Mouse (Mus musculus) urinary bladder, postnatal 36 days (tissue): ENCODE results near the gene Dnajc4.

Experiments used
- DNase-seq, 2 experiments: peaks; one replicate each; pipeline ENCODE4 v3.0.0; 2022; ENCODE audit warnings: low spot score in 2 of 2, mixed read lengths in 1 of 2

Gene Dnajc4

DNA sequence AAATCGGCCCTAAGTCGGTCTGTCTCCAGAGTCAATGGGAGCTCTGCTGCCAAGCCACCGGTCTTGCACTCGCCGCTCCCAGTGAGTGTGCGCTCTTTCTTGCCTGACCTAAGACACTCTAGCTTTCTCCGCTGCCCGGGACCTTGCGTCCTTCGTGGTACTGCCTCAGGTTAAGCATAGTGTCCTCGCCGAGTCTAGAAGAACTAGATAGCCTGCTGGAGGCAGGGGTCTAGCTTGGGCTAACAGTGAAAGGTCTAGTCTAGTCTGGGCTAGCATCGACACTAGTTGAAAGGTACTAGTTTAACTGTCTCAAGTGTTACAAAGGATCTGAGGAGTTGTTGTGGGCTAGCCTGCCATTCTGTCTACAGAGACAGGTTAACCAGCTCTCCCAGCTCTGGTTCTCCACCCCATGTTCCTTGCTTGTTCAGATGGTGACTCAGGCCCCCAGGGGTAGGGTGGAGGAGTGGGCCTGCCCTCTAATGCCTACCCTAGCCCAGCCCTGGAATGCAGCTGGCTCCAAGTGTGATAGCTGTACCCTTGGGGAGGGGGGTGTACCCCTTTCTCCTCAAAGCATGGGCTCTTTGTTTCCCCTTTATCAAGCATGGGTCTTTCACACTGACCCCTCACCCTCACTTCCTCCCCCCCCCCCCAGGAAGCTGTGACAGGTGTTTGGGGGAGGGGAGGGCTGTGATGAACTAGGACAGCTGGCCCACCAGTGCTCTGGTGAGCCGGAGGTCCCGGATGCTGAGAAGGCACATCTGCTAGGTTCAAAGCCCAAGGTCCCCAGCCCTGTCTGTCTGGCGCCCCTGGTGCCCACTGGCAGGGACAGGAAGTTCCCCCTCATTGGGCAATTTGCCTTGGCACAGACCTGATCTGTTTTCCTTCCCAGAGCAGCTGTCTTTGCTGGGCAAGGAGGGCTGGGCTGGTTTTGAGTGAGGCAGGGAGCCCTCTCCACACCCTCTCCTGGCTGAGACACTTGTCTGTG, 16.5 kb downstream of the Dnajc4 start, which contains the start of gene Plcb3:
TSS of gene Plcb3 (minus strand) at position 934 of the 985 bp plus-strand sequence.
- peak; percentile 60 to 79 for DNase-seq

DNA sequence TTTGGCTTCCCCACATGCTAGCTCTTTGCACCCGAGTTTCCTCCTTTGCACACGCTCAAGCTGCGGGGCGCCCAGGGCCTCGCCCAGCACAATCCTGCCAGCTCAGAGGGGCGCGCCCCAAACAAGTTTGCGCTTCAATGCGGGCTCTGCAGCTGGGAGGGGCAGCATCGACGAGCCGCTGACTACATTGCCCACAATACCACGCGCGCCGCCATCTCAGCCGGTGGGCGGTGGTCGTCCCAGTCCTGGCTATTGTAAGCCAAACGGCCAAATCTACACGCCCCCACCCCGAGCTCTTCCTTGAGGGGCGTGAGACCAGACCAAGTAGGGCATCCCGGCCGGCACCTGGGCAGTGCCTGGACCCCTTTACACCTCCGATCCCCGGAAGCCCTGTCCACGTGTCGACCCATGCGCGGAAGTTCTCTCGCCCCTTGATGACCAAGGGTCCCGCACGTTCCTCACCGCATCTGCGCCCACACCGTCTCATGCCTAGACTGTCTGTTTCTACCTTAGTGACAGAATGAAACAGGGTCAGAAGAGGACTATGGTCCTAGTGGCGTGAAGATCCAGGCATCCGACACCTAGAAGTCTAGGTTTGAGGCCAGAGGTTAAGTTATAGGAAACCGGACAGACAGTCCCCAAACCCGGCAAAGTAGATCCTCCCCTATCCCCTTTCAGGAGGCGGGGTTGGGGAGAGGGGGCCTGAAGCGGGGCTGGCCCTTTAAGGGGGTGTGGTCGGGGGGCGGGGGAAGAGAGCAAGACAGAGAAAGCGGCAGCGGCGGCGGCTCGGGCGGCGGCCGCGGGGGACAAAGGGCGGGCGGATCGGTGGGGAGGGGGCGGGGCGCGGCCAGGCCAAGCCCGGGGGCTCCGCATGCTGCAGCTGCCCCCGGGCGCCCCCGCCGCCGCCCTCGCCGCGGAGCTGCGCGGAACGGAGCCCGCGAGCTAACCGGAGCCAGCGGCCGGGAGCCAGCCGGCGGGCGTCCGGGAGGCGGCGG, 17.9 kb downstream of the Dnajc4 start, which contains the start of gene Ppp1r14b:
TSS of gene Ppp1r14b (plus strand) at position 758 of the 995 bp plus-strand sequence.
- peak; percentile 78 to 83 for DNase-seq

DNA sequence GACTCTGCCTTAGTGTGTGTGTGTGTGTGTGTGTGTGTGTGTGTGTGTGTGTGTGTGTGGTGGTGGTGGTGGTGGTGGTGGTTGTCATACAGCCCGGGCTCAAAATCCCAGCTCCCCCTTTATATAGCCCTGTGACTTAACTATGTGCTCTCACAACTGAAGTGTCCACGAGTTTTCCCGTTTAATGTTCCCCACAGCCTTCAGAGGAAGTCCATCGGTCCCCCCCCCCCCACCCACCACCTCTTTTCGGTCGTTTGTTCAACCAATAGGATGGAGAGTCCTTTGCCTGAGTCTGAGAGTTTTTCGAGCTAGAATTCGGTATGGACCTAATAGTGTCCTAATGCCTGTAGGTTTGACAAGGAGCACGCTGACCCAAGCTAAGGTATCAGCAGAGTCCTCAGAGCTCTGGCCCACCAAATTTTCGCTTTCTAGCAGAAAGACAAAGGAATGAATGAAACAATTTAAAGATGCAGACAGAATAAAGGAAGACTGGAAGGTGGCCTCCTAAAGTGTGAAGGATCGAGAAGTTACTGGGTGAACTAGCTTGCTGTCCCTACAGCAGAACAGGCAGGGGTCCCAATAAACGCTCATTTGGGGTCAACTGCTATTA, 18.7 kb downstream of the Dnajc4 start:
- DNase-seq: no peak

DNA sequence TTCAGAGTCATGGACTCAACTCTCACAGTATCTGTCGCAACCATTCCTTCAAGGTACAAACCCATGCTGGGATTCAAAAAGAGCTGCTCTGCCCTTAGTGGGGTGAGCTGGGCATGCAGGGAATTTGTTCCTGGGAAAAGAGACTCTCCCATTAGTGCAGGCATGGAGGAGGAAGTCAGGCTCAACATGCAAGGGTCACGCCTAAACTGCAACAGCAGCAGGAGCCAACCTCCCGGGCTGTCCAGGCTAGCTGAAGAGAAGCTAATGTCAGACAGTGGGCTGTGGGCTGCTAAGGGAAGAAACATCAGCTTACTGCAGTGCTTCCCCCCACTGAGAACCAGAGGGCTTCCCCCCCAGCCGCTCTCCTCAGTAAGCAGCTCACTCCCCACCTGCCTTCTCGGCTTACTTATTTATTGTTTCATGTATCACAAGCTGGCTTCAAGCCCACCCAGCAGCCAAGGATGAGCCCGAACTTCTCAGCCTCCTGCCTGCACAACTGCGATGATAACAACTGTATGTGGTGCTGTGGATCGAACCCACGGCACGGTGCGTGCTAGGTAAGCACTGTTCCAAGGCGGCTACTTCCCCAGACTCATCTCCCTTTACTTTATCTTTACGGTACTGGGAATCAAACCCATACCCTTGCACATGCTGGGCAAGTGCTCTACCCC, 20.0 kb downstream of the Dnajc4 start:
- no peak for DNase-seq

DNA sequence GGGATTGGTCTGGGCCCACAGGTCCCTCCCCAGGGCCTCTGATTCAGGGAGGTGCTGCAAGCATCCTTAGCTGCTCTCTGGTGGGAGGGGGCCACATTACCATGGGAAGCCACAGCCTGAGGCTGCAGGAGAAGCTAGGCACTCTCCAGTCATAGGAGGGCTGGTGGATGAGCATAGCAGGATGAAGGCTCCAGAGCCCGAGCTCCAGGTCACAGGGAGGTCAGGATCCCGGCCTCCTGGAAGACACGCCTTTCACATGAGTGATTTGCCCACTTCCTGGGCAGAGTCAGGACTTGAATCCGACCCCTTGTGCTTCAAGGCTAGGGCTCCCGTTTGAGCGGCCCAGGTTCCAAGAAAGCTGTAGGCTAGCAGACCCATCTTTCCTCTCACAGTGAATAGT, 20.7 kb downstream of the Dnajc4 start:
- no peak for DNase-seq

DNA sequence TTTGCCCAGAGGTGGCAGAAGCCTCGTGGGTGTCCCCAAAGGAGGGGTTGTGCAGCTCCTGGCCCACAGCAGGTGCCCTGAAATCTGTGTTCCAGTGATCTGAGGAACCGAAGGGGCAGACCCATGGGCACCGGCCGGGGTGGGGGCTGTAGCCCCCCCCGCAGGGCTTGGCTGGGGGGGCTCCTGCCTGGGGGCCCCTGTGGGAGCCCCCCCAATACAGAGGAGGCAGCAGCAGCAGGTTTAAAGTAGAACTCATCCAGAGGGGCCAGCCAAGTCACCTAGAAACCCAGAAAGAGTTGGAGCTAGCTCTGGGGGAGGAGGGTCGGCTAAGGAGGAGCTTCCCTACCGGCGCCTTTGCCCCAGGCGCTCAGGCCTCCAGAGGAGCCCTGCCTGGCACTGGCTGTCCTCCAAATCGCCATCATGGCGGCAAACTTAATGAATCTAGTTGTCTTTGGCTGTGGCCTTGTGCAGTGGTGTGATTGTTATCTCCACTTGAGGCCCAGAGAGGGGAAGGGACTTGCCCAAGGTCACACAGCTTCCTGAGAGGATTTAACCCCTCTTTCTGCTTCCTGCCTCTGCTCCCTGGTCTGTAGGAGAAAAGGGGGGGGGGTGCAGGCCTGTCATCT, 21.8 kb downstream of the Dnajc4 start:
- no peak for DNase-seq

DNA sequence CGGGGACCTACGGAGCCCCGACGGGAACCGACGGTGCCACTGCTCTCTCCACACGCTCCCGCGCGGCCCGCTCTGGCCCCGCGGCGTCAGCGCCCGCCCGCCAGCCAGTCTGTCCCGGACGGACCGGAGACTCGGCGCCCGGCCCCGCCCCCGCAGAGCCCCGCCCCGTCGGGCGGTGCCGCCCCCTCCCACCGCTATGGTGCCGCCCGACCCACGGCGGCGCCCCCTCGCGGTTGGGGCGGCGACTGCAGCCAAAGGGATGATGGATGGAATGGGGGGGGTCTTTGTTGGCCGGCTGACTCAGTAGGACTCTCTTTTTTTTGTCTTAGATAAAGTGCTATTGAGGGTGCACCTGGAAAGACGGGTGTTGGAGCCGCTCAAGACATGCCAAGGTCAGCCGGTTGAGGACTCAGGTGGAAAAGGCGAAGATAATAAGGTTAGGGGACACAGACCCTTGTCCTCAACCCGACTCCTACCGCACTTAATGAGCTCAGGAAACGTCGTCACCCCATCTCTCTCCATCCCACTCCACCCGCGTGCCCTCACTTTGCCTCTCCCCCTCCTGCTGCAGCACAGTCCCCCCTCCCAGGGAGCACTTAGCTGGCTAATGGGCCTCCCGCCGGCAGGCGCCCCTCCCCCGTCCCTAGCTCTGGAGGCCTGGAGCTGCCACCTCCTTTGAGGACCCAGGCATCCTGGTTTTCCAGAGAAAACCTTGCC, 22.5 kb downstream of the Dnajc4 start:
- DNase-seq: peak; percentile 64 to 75

DNA sequence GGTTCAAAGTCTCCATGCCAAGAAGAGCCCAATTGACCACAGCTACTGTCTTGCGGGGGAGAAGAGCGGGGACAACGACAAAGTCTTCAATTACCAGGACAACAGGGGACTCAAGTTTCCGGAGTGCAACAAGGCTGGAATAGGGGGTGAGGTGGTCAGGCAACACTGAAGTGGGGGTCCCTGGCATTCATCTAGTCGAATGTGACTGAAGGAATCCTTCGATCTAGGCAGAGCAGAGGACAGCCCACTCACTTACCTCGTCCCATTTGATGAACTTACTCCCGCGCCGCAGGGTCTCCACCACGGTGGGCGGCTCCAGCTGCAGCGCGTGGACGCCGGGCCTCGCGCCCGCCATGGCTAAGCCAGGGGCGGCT, 23.1 kb downstream of the Dnajc4 start:
- DNase-seq: peak in 1 of 2 experiments; percentile 29

DNA sequence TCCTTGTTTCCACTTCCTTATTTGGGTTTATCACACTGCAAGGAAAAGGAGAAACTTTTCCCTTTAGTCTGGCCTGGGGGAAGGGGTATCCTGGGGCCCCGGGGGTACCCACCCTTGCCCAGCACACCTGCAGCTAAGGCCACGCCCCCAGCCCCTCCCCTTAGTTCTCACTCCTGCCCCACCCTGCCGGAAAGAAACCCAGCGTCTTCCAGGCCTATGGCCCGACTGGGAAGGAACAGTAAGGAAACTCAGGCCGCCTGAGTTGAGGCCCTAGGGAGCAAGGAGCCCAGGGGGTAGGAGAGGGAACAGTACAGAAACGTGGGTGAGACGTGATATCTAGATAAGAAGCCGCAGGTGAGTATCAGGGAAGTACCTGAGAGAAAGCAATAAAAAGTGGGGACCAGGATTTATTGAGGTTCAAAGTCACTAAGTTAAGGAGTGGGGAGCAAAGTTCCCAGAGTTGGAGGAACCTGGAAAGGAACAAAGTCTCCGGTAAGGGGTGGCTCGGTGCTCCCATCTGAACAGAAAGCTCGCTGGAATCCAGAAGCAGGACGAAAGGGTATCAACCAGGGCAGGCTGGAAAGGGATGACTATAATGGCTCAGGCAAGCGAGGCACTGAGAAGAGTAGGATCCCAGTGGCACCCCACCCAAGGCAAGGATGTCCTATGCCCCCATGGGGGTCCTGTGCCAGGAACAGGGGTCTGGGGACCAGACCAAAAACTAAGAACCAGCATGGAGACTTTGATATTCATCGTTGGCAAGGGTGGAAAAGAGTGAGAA, 23.7 kb downstream of the Dnajc4 start:
- peak in 1 of 2 experiments; percentile 67 for DNase-seq

DNA sequence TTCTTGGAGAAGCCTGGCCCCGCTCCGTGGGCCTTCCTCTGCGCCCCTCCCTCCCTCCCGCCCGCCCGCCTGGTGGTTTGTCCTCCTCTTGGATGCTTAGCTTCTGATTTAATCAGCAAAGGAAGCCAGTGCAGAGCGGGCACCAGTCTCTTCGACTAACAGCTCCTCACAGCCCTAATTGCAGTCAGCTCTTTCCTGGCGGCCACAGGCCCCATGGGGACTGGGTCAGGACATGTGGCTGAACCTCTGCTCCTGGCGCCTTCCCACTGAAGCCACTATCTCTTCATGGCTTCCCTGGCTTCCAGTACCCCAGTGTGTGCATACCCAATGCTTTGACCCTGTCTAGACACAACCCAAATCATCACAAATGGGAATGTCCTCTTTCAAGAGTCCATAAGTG, 35.9 kb downstream of the Dnajc4 start:
- DNase-seq: no peak

DNA sequence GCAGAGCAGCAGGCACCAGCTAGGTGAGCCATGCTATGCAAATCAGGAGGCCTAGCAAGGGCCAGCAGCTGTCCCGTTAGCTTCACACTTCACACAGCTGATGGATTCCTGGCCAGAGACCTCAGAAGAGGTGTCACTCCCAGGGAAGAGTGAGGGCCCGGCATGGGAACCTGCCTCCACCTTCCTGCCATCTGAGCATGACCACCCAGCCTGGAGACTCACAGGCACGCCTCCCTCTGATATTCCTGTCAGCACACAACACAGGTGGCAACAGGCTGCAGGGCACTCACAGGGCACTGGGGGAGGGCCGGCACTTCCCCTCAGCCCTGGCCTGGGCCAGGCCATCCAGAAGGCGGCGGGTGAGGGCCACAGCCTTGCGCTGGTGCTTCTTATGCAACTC, 36.9 kb downstream of the Dnajc4 start:
- DNase-seq: no peak

DNA sequence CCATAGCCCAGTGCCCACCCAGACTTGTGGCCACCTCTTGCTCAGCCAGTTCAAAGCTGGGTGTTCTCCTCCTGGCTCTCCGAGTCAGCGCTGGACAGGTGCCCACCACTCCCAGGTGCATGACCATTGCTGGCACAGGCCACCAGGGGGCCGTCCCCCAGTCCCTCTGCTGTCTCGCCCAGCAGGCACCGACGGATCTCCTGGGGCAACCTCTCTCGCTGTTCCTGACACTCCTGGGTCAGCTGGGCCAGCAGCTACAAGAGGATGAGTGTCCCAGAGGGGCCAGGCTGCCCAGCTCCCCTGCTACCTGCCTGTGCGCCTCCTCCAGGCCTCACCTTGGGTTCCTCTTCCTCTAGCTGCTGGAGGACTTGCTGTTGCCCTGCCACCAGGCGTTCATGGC, 38.3 kb downstream of the Dnajc4 start:
- peak in 1 of 2 experiments; percentile 57 for DNase-seq

DNA sequence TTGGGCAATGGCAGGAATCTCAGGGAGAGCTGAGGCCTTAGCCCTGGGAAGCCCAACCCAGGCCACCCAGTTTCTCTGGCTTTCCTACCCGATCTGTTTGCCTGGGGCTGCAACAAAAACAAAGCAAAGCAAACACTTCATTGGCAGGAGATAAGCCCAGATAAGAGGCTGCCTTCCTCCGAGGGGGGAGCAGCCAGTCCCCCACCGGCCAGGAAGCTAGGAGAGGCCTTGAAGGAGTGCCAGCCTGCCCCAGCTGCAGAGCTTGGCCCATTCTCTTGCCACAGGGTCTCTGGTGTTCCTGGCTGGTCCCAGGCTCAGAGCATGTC, 39.7 kb downstream of the Dnajc4 start:
- DNase-seq: peak; percentile 61 to 76

DNA sequence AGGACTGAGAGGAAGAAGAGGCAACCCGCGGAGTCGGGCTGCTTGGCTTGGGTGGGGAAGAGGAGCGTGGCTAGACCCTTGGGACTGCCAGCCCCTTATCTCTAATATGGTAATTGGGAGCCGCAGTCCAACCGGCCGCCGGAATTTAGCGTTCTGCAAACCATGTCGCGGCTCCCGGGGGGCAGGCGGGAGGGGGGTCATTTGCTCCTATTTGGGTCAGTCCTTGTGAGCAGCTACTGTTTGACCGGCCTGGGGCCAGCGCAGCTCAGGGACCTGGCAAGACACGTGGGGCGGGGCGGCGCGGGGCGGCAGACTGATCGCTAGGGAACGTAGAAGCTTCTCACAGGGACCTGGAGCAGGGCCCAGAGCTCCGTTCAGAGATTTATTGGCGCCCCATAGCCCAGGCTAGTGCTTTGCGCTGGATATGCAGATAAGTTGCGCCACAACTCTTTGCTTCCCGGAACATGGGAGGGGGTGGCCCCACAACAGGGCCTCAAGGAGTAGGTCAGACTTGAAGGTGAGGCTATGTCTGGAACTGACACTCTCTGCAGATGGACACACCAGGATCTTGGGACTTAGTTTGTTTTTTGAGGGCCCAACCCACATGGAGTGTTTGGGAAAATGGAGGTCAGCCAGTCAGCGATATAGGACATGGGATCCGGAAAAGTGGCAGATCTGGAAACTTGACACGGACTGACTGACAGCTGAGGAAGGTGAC, 40.2 kb downstream of the Dnajc4 start:
- peak; percentile 75 to 87 for DNase-seq

DNA sequence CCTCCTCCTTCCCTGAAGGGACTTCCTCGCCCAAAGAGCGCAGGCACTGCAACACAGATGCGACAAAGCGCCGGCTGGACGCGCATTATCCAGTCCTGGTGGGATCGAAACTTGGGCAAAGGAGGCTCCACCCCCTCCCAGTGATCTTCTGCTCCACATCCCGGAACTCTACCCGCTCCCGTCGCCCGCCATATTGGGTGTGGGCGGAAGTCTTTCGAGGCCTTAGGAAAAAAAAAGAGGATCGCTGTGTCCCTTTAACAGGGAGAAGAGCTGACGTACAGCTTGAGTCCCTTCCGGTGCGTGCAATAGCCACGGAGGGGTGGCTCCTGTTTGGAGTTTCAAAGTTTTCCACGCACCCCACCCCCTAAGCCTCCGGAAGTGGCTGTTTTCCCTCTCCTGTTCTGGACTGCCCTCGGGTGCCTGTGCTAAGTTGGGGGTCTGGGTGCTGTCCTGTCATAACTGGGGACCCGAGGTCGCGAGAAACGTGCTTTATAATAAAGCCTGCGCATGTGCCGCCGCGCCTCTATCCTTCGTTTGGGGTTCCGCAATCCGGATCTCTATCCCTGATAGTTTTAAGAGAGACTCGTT, 40.9 kb downstream of the Dnajc4 start:
- peak; percentile 93 to 97 for DNase-seq

DNA sequence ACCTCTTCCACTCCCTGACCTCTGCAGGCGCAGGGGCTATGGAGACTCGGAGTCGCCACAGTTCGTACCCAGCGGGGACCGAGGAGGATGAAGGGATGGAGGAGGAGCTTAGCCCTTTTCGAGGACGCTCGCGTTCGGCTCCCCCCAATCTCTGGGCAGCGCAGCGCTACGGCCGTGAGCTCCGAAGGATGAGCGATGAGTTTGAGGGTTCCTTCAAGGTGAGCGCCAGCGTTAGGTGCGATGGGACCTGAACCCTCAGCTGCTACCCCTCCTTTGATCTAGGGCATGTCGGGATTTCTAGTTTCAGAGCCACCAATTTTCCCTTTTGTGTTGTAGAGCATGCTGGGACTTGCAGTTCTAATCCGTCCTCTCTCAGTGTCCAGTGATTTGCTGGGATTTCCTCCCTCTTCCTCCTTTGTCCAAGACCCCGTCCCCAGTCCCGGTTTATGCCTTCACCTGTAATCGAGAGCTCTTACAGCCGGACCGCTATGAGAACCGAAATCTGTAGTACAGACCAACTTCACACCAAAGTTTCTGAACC, 41.7 kb downstream of the Dnajc4 start:
- DNase-seq: peak in 1 of 2 experiments; percentile 48

DNA sequence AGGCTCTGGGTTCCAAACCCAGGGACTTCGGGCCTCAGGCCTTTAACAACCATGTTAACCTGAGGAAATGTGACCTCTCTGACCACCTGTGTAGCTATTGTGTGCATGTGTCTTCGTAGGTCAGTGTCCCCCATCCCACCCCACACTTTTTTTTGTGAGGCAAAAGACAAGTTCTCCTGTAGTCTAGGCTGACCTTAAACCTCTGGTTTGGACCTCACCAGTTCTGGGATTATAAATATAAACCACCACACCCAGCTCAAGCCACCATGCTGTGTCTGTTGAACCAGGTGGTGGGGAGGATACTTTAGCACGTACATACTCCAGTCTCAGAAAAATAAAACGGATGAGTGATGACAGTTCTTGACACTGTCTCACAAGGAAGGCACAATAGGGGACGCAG, 42.4 kb downstream of the Dnajc4 start:
- DNase-seq: no peak

DNA sequence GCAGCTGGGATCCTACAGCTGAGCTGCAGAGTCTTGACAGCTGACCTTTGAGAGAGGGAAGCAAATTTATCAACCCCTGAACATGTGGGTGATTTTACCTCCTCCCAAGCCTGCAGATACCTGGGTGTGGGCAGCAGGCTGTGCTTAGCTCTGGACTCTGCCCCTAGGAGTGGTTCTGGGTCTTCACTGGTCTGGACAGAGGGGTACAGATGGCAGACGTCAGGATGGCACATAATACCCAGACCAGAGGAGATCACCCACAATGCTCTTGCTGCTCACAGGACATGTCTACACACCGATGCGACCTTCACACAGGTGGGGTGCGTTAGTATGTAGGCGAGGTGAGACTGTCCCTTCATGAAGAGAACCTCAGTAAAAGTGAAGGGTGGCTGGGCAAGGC, 42.8 kb downstream of the Dnajc4 start:
- no peak for DNase-seq
